Mouse (Mus musculus): ENCODE results near the gene Ucp3.

DNA sequence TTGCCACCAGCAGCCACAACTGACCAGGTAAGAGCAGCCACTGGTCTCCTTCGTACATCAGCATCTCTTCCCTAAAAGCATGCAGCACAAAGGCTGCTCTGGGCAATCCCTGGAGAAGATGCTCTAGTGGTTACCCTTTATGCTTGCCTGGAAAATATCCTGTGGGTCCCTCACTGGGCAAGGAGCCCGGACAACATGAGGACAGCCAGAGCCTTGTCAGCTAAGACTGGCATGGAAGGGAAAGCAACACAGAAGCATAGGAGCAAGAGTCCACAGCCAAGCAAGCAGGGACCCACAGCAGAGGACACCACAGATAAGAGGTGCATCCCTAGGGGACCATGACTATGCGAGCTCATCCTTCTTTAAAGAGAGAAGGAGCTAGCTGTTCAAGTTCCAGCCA, 12.9 kb upstream of the Ucp3 start:
- TF ChIP-seq TAL1 (IDR thresholded peaks at IDR 0.05; ENCODE audit: low read length) (no peak), GATA1 (IDR thresholded peaks at IDR 0.05; ENCODE audit: low read length) (no peak)
